Mouse (Mus musculus) layer of hippocampus, postnatal 36 days (tissue): ENCODE measurements around the gene Fnip1. TPM values are rescaled to one million over a fixed set of nuclear protein-coding genes. Genes with fewer than 3 reads are reported as not detected.
"Not testable (repeated sequence)": the region's sequence is repeated elsewhere in the genome, so short reads cannot be mapped to it uniquely, and the experiment has no call there.

Experiments
- DNase-seq, 2 experiments: peaks; one replicate each; pipeline ENCODE4 v3.0.0; 2022
- total RNA-seq, 2 experiments: library from RNA; stranded (reverse); gene quantifications; 2 replicates each; pipeline ENCODE4 v1.2.3; 2021

The Fnip1 gene
- total RNA-seq, result 10 to 100 TPM; 34.9 to 36.4 TPM

- peak; percentile 89 to 92 for DNase-seq
These were observed at the start of gene Fnip1 for GRCm38 (mm10) chr11:54437823-54438337. TSS of gene Fnip1 (plus strand) at chr11:54438199.

GRCm38 (mm10) chr11:54390386-54390785 is 47.6 kb upstream of the Fnip1 start:
- no peak for DNase-seq

GRCm38 (mm10) chr11:54391326-54391725 is 46.7 kb upstream of the Fnip1 start:
- no peak for DNase-seq

- DNase-seq, result no peak
These were observed 41.3 kb upstream of the Fnip1 start for GRCm38 (mm10) chr11:54396686-54397085.

GRCm38 (mm10) chr11:54398058-54398457 is 39.9 kb upstream of the Fnip1 start:
- DNase-seq, result no peak

GRCm38 (mm10) chr11:54400803-54401202 is 37.2 kb upstream of the Fnip1 start:
- DNase-seq, result not testable (repeated sequence)

GRCm38 (mm10) chr11:54404885-54405284 is 33.1 kb upstream of the Fnip1 start:
- DNase-seq, result no peak

- DNase-seq, result no peak
These were observed 31.0 kb upstream of the Fnip1 start for GRCm38 (mm10) chr11:54406930-54407546.

GRCm38 (mm10) chr11:54410612-54411011 is 27.4 kb upstream of the Fnip1 start:
- no peak for DNase-seq

- DNase-seq, result peak in 1 of 2 experiments; percentile 3
These were observed 25.0 kb upstream of the Fnip1 start for GRCm38 (mm10) chr11:54413017-54413416.

GRCm38 (mm10) chr11:54423007-54423406 is 15.0 kb upstream of the Fnip1 start:
- DNase-seq, result no peak

GRCm38 (mm10) chr11:54426267-54426666 is 11.7 kb upstream of the Fnip1 start:
- DNase-seq, result no peak

GRCm38 (mm10) chr11:54427138-54427537 is 10.9 kb upstream of the Fnip1 start:
- DNase-seq, result no peak

GRCm38 (mm10) chr11:54427695-54428352 is 10.2 kb upstream of the Fnip1 start:
- DNase-seq, result no peak

GRCm38 (mm10) chr11:54429224-54429623 is 8.8 kb upstream of the Fnip1 start:
- DNase-seq, result no peak

GRCm38 (mm10) chr11:54435797-54436196 is 2.2 kb upstream of the Fnip1 start:
- DNase-seq, result no peak

GRCm38 (mm10) chr11:54437310-54437822 is 633 bp upstream of the Fnip1 start:
- DNase-seq, result no peak

GRCm38 (mm10) chr11:54438366-54438781 is 375 bp downstream of the Fnip1 start:
- DNase-seq, result peak in 1 of 2 experiments; percentile 47

GRCm38 (mm10) chr11:54438991-54439690 is 1.1 kb downstream of the Fnip1 start:
- DNase-seq, result no peak

GRCm38 (mm10) chr11:54439691-54440029 is 1.7 kb downstream of the Fnip1 start:
- no peak for DNase-seq

- DNase-seq, result not testable (repeated sequence)
These were observed 12.8 kb downstream of the Fnip1 start for GRCm38 (mm10) chr11:54450757-54451156.

GRCm38 (mm10) chr11:54454516-54454915 is 16.5 kb downstream of the Fnip1 start:
- no peak for DNase-seq

- no peak for DNase-seq
These were observed 18.9 kb downstream of the Fnip1 start for GRCm38 (mm10) chr11:54456875-54457274.
